Mouse (Mus musculus): Measurements from ENCODE around the gene Stim1.
"Not testable (repeated sequence)": the region's sequence is repeated elsewhere in the genome, so short reads cannot be mapped to it uniquely, and the experiment has no call there.

Gene Stim1

GRCm38 (mm10) chr7:102425933-102426685, 158.5 kb downstream of the Stim1 start:
- in situ Hi-C loops (cut with MboI, MseI), result no loop called here

- in situ Hi-C loops (cut with MboI, MseI), result no loop called here
Measured at GRCm38 (mm10) chr7:102434344-102434743, 166.7 kb downstream of the Stim1 start.

GRCm38 (mm10) chr7:102440822-102441656, 173.4 kb downstream of the Stim1 start:
- in situ Hi-C loops (cut with MboI, MseI), result no loop called here

GRCm38 (mm10) chr7:102441657-102442391, 174.2 kb downstream of the Stim1 start, which contains the start of gene Rrm1:
Gene Rrm1, plus strand, starts transcription at chr7:102441695.
- in situ Hi-C loops (cut with MboI, MseI), result no loop called here

- in situ Hi-C loops (cut with MboI, MseI), result no loop called here
Measured at GRCm38 (mm10) chr7:102442432-102442831, 174.8 kb downstream of the Stim1 start.

- in situ Hi-C loops (cut with MboI, MseI), result no loop called here
Measured at GRCm38 (mm10) chr7:102444301-102444700, 176.7 kb downstream of the Stim1 start.

- in situ Hi-C loops (cut with MboI, MseI), result no loop called here
Measured at GRCm38 (mm10) chr7:102446438-102446837, 178.8 kb downstream of the Stim1 start.

- in situ Hi-C loops (cut with MboI, MseI), result loop anchor here in 1 of 2 experiments (5.0 kb wide), 1 partner anchor 336 kb away; no protein-coding TSS in a partner anchor
Measured at GRCm38 (mm10) chr7:102458618-102459380, 191.2 kb downstream of the Stim1 start.

GRCm38 (mm10) chr7:102467566-102467965, 200.0 kb downstream of the Stim1 start:
- in situ Hi-C loops (cut with MboI, MseI), result no loop called here

GRCm38 (mm10) chr7:102472675-102473074, 205.1 kb downstream of the Stim1 start:
- in situ Hi-C loops (cut with MboI, MseI), result no loop called here

- in situ Hi-C loops (cut with MboI, MseI), result no loop called here
Measured at GRCm38 (mm10) chr7:102476601-102477000, 209.0 kb downstream of the Stim1 start.

GRCm38 (mm10) chr7:102477377-102477776, 209.8 kb downstream of the Stim1 start:
- in situ Hi-C loops (cut with MboI, MseI), result no loop called here

GRCm38 (mm10) chr7:102478425-102478824, 210.8 kb downstream of the Stim1 start:
- in situ Hi-C loops (cut with MboI, MseI), result no loop called here

- in situ Hi-C loops (cut with MboI, MseI), result no loop called here
Measured at GRCm38 (mm10) chr7:102478926-102479325, 211.3 kb downstream of the Stim1 start.

- in situ Hi-C loops (cut with MboI, MseI), result no loop called here
Measured at GRCm38 (mm10) chr7:102479368-102480078, 211.9 kb downstream of the Stim1 start.

- in situ Hi-C loops (cut with MboI, MseI), result no loop called here
Measured at GRCm38 (mm10) chr7:102480821-102481220, 213.2 kb downstream of the Stim1 start.

- in situ Hi-C loops (cut with MboI, MseI), result no loop called here
Measured at GRCm38 (mm10) chr7:102481579-102481978, 214.0 kb downstream of the Stim1 start, which contains the start of gene Olfr543. Gene Olfr543, minus strand, starts transcription at chr7:102481679.

- in situ Hi-C loops (cut with MboI, MseI), result no loop called here
Measured at GRCm38 (mm10) chr7:102483665-102484064, 216.1 kb downstream of the Stim1 start.

GRCm38 (mm10) chr7:102484766-102485165, 217.2 kb downstream of the Stim1 start:
- in situ Hi-C loops (cut with MboI, MseI), result not testable (repeated sequence)

- in situ Hi-C loops (cut with MboI, MseI), result no loop called here
Measured at GRCm38 (mm10) chr7:102486105-102486504, 218.5 kb downstream of the Stim1 start.

Data from T-helper 17 cell (primary cell).